Comparison of ENCODE assay signal across 13 mouse cellular contexts in the genomic region with DNA sequence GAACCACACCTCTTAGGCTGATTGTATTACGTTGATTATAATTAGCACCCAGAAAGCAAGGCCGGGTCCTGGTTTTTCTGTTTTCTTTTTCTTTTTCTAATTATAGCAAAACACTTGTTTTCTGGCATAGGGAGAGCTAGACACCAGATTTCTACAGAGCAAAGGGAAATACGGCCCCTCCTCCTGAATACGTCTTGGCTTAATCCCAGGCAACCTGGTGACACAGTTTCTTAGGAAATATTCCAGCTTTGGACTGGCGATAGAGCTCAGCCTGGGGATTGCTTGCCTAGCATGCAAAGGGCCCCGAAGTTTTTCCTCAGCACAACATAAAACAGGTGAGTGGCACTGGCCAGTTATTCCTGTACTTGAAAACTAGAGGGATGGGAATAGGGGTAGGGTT. TPM values are rescaled to one million over a fixed set of nuclear protein-coding genes. Genes with fewer than 3 reads are reported as not detected.
DNase-seq lines count a peak whose midpoint lies in the region; ATAC-seq and TF ChIP-seq lines count a peak whose summit lies in the region.
"Had no signal": no experiment of that assay in that cellular context is flagged by ENCODE, and none has a peak within 500 bp of the region (broad histone marks: within the 10 kb centered on the region; RNA-seq: fewer than 3 reads in every experiment).

No protein-coding gene starts in this region.

- no peak for ATAC-seq in midbrain, postnatal 0 days (ENCODE audit: low FRiP score)
- no peak for ATAC-seq in midbrain, embryonic 13.5 days

- H3K4me3 ChIP-seq in midbrain, postnatal 0 days (ENCODE audit: low read depth, low read length): no peak overlapping the region
- H3K4me3 ChIP-seq in midbrain, embryonic 13.5 days (replicated peaks): no peak overlapping the region
- H3K4me3 ChIP-seq: embryonic facial prominence, embryonic 15.5 days; hindbrain, embryonic 13.5 days; liver, embryonic 15.5 days; neural tube, embryonic 12.5 days had no signal

- TF ChIP-seq CTCF in midbrain, postnatal 0 days (IDR thresholded peaks at IDR 0.05): no peak

- no peak overlapping the region for H3K27ac ChIP-seq in midbrain, postnatal 0 days (ENCODE audit: low read depth, low read length)
- no peak overlapping the region for H3K27ac ChIP-seq in midbrain, embryonic 13.5 days
- H3K27ac ChIP-seq: embryonic facial prominence, embryonic 15.5 days; hindbrain, embryonic 13.5 days; liver, embryonic 15.5 days; neural tube, embryonic 12.5 days had no signal

- no peaks in the 10 kb centered on the region for H3K36me3 ChIP-seq in midbrain, postnatal 0 days (ENCODE audit: insufficient read depth, low read length)
- H3K36me3 ChIP-seq in midbrain, embryonic 13.5 days: 0 out of 2 replicates have a peak, but pooled peaks cover 3% of the 10 kb centered on the region
- H3K36me3 ChIP-seq: embryonic facial prominence, embryonic 15.5 days; hindbrain, embryonic 13.5 days; liver, embryonic 15.5 days; neural tube, embryonic 12.5 days had no signal

- no peaks in the 10 kb centered on the region for H3K9me3 ChIP-seq in midbrain, postnatal 0 days (ENCODE audit: low read length)
- no peaks in the 10 kb centered on the region for H3K9me3 ChIP-seq in midbrain, embryonic 13.5 days
- H3K9me3 ChIP-seq: embryonic facial prominence, embryonic 15.5 days; hindbrain, embryonic 13.5 days; liver, embryonic 15.5 days; neural tube, embryonic 12.5 days had no signal

- intact Hi-C loops in heart, postnatal 25 days (cut with DNase I): no loop called here
- intact Hi-C loops in heart, postnatal 36 days (cut with DNase I): no loop called here

- no peak overlapping the region for H3K4me2 ChIP-seq in midbrain, postnatal 0 days (ENCODE audit: low read depth, low read length, poor library complexity, severe bottlenecking)
- no peak overlapping the region for H3K4me2 ChIP-seq in midbrain, embryonic 13.5 days (replicated peaks)
- H3K4me2 ChIP-seq: embryonic facial prominence, embryonic 15.5 days; hindbrain, embryonic 13.5 days; liver, embryonic 15.5 days; neural tube, embryonic 12.5 days had no signal

- no peaks in the 10 kb centered on the region for H3K27me3 ChIP-seq in midbrain, postnatal 0 days (ENCODE audit: insufficient read depth, low read length)
- no peaks in the 10 kb centered on the region for H3K27me3 ChIP-seq in midbrain, embryonic 13.5 days
- H3K27me3 ChIP-seq: embryonic facial prominence, embryonic 15.5 days; hindbrain, embryonic 13.5 days; liver, embryonic 15.5 days; neural tube, embryonic 12.5 days had no signal

- 60% methylated on average over 6 of the region's 6 CpGs for WGBS in midbrain, postnatal 0 days
- 71% methylated on average over 6 of the region's 6 CpGs for WGBS in midbrain, embryonic 13.5 days

- H3K9ac ChIP-seq in midbrain, postnatal 0 days (replicated peaks; ENCODE audit: low read length, poor library complexity, severe bottlenecking): no peak overlapping the region
- no peak overlapping the region for H3K9ac ChIP-seq in midbrain, embryonic 13.5 days (replicated peaks)
- H3K9ac ChIP-seq: embryonic facial prominence, embryonic 15.5 days; hindbrain, embryonic 13.5 days; liver, embryonic 15.5 days; neural tube, embryonic 12.5 days had no signal

- peak; percentile 37 to 42 for DNase-seq in heart, adult 9 months (ENCODE audit: low spot score in 2 of 2)
- no peak for DNase-seq in heart, postnatal 25 days (ENCODE audit: low spot score)
- peak; percentile 15 for DNase-seq in midbrain, postnatal 0 days (ENCODE audit: low spot score)
- peak; percentile 51 for DNase-seq in cerebellum, adult 8-10 months
- DNase-seq in heart, postnatal 36 days: peak; percentile 23 to 47
- DNase-seq in thymus, postnatal 0 days (ENCODE audit: low spot score): no peak
- DNase-seq: kidney, postnatal 4 days; right cerebral cortex, postnatal 25 days had no signal

- no peaks in the 10 kb centered on the region for H3K4me1 ChIP-seq in midbrain, postnatal 0 days (ENCODE audit: insufficient read depth, low read length)
- H3K4me1 ChIP-seq in midbrain, embryonic 13.5 days (replicated peaks): no peaks in the 10 kb centered on the region
- H3K4me1 ChIP-seq: hindbrain, embryonic 13.5 days; liver, embryonic 15.5 days; neural tube, embryonic 12.5 days had no signal

RNA-seq across cellular contexts. Expression of a gene that starts 31.7 kb away (rescaled TPM):
- 10 to 100 TPM; 57.1 to 57.9 TPM for total RNA-seq in heart, postnatal 25 days (2021)
- total RNA-seq in midbrain, postnatal 0 days (2014; rRNA removed): 16.0 and 19.8 TPM in 2 replicates
- polyA plus RNA-seq in midbrain, postnatal 0 days (2015; fragmentation: Nextera tagmentation; extraction: Ambion mirVana): 4.4 and 5.1 TPM in 2 replicates
- 3.3 and 4.3 TPM in 2 replicates for polyA plus RNA-seq in midbrain, embryonic 13.5 days (2015; fragmentation: Nextera tagmentation; extraction: Ambion mirVana)
- total RNA-seq in heart, postnatal 36 days (2021): 10 to 100 TPM; 56.0 to 58.2 TPM
- 0.51 and 0.69 TPM in 2 replicates for polyA plus RNA-seq in thymus, postnatal 0 days (2015; fragmentation: Nextera tagmentation; extraction: Ambion mirVana)

Comparison
In these comparisons a context has a peak if more than half of its experiments do, and no peak if none do; other contexts are left out.
1. DNase-seq: peak in heart, adult 9 months (2 of 2), midbrain, postnatal 0 days (single experiment), cerebellum, adult 8-10 months (single experiment) and heart, postnatal 36 days (2 of 2); none in heart, postnatal 25 days (single experiment) and thymus, postnatal 0 days (single experiment).